Mouse (Mus musculus) spleen, adult 12 weeks (tissue): Measurements from ENCODE around the gene Camsap3.

ENCODE experiments used
- DNase-seq: peaks from one replicate; pipeline ENCODE4 v3.0.0; 2022; ENCODE audit warnings: low spot score

The Camsap3 gene

DNA sequence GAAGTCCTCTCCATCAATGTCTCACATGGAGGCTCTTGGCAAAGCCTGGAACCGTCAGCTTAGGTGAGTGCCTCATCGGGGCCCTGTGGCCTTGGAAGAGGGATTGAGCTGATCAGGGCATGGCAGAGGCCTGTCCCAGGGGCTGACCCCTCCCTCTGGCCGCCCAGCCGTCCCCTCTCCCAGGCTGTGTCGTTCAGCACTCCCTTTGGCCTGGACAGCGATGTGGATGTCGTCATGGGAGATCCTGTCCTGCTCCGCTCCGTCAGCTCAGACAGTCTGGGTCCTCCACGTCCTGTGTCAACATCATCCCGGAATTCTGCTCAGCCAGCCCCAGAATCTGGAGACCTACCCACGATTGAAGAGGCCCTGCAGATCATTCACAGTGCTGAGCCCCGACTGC lies 16.3 kb downstream of the Camsap3 start:
- no peak for DNase-seq

DNA sequence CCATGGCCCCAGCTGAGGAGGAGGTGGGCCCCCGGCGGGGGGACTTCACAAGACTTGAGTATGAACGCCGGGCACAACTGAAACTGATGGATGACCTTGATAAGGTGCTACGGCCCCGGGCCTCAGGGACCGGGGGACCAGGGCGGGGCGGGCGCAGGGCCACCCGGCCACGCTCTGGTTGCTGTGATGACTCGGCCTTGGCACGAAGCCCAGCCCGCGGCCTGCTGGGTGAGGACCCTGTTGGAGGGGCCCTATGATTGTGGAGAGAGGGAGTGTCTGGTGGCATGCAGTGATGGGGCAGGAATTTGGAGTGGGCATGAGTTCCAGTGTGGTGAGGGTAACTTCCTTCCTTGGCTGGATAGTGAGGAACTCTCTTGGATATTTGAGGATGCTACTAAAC lies 19.5 kb downstream of the Camsap3 start:
- no peak for DNase-seq

DNA sequence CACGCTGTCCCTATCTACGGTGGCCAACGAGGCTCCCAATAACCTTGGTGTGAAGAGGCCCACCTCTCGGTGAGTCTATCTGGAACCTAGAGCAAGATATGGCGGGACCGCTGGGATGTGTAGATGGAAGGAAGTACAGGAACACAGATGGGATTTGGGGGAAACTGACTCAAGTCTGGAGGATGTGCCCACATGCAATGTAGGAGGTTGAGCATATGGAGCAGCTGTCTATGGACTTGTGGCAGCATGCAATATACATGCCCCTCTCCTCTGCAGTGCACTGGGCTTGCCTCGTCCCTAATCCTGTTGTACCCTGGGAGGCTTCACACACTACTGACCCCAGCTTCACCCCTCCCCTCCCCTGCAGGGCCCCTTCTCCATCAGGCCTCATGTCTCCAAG lies 20.7 kb downstream of the Camsap3 start:
- no peak for DNase-seq

DNA sequence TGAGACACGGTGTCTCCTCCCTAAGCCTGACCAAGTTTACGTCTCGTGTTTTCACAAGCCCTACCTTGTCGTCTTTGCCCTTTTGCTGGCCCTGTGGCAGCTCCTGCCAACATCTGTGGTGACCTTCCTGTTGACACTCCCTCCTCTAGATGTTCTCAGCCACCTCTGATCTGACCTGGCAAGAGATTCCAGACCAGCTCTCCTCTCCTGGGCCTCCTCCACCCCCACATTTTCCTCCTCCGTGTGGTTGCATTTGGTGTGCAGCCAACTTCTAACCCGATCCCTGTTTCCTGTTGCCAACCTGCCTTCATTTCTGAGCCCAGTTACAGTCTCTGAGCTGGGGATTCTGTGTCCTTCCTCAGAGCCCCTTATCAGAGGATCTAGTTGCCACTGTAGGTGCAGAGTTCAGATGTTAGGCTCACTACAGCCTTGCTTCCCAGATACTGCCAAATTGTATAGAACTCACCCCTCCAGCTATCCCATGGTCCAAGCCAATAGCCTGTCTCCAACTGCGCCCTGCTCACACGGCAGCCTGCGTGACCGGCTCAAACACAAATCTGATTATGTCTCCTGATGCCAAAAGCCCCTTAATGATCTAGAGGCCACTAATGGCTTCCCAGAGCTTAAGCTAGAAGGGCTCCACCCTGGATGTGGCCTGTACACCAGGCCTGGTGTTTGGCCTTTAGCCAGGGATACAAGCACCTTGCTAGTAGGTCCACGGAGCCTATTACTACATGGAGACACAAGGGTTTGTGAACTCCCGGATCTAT lies 22.1 kb downstream of the Camsap3 start:
- no peak for DNase-seq

DNA sequence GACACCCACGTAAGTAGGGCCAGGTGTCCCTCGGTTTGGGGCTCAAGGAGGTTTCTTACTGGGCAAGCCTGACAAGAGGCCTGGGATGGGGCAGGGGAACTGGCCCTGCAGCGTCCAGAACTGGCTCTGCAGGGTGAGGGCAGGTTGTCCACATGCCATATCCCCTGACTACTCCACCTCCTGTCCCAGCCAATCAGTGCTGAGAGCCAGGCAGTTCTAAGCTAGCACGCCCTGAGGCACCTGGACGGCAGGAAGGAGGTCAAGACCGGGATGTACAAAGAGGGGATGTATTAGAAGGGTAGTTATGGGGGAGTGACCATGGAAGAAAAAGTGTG lies 22.7 kb downstream of the Camsap3 start:
- no peak for DNase-seq

DNA sequence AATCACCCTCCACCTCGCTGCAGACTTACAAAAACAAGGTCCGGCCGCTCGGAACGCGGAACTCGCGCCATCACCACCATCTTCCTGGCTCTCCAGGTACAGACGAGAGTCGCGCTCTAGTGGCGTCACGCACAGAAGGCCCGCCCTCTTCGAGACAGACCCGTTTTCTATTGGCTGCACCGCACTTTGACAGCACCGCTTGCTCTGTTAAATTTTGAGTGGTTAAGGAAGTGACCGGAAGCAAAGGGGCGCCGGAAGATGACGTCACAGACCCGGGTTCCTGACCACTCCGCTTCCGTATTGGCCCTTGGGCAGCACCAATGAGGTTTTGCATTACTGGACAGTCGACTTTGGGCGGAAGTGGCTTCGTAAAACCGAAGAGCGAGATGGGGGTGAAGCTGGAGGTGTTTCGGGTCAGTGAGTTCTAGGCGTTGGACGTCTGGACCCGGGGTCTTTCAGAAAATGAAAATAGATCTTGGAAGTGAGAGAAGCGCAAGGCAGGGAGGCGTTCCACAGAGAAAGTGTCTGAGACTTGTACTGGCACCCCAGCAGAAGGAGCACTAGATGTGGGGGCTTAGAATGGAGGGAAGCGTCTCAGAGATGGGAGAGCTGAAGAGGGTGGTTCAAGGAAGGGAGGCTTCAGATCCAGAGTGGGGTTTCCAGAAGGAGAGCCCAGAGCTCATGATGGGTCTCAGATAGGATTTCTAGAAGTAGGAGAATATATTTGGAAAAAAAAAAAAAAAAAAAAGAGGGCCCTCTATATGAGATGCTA lies 34.3 kb downstream of the Camsap3 start, which contains the start of the genes Xab2 and Pet100:
Gene Xab2 (minus strand): TSS at position 118 of the 772 bp plus-strand sequence.
Gene Pet100 (plus strand): TSS at position 350 of the 772 bp plus-strand sequence.
- DNase-seq, result peak; percentile 99

DNA sequence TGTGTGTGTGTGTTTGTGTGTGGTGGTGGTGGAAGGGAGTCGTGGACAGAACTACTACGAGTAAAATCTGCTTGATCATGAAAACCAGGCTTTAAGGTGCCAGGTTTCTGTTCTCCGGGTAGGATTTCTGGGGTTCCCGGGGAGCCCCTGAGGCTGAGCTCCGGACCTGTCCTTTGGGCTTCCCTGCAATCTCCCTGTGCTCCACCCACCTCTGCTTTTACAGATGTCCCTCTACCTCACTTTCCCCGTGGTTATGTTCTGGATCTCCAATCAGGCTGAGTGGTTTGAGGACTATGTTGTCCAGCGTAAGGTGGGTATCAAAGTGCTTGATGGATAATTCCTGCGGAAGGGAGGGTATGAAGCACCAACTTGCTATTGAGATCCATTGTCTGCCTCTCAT lies 35.0 kb downstream of the Camsap3 start:
- DNase-seq, result no peak

DNA sequence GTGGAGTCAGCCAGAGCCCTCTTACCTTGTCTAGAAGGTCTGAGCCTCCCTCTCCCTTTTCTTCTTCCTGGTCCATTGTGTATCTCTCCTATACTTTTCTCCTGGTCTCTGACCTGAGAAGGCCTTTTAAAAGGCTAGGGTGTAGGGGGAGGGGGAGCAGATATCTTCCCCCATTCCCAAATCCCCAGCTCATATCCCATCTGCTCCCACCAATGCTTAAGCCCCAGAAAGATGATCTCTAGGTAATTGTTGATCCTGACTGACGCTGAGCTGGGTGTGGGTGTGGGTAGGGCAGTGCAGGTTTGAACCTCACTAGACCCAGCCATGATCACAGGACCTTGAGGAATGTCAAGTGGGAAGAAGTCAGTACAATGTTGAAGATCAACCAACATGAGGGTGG lies 38.4 kb downstream of the Camsap3 start, which contains the start of gene Pcp2:
Gene Pcp2 (minus strand): TSS at position 101 of the 400 bp plus-strand sequence.
- no peak for DNase-seq

DNA sequence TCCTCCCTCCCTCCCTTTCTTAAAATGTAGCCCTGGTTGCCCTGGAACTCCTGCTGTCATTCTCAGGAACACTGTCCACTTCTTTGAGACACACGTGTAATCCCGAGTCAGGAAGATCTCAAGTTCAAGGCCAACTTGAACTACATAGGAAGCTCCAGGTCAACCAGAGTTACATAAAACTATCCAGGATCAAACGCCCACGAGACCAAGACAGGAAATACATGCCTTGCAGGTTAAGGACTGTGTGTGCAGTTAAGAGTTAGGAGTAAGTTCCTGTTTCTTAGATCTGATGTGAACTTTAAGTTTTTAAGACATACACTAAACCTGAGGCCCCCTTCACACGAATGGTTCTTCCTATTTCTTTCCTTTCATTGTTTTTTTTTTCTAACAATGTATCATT lies 39.9 kb downstream of the Camsap3 start:
- DNase-seq, result no peak

DNA sequence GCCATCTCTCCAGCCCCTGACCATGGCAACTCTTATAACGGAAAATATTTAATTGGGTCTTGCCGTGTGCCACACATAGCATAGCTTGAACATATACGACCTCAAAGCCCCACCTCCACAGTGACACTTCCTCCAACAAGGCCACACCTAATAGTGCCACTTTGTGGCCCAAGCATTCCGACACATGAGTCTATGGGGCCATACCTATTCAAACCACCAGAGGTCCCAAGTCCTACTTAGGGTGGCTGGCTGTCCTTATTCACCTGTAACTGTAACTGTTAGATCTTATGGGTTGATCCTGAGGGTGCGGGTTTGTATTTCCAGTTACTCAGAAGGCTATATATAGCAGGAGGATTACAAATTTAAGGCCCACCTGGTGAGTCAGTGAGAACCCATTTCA lies 40.9 kb downstream of the Camsap3 start:
- no peak for DNase-seq

DNA sequence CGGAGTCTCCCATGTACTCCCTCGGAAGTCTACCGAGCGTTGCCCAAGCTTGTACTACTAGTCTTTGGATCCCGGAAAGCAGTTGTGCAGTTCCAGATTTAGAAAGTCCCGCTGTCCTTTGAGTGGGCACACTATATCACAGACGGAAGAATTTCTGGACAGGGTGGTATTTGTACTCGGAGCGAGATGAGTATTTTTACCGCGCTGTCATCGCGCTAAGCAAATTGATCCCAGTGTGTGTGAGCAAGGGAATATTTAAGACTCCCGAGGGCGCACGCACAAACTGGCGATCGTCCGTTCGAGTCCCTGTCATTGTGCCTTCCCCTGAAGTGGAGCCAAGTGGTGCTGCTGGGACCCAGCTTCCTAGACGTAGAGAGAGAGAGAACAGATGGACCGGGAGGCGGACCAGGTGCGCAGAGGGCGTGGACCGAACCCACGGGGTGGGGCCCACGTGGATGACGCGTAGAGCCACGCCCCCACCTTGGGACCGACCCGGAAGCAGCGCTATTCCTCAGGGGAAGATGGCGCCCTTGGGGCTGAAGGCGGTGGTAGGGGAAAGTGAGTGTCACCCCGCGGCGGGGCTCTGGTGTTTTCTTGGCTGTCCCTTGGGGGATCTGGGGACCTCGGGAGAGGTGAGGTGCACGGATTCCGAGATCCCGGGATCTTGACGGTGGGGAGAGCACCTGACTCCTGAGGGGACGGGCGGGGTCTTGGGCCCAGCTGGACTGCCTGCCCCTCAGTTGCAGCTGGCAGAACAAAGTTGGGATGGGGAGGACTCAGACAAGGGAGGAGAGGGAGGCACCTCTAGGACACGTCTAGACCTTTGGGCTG lies 43.8 kb downstream of the Camsap3 start, which contains the start of gene Stxbp2:
Gene Stxbp2 (plus strand): TSS at position 309 of the 831 bp plus-strand sequence.
- DNase-seq, result peak; percentile 80

DNA sequence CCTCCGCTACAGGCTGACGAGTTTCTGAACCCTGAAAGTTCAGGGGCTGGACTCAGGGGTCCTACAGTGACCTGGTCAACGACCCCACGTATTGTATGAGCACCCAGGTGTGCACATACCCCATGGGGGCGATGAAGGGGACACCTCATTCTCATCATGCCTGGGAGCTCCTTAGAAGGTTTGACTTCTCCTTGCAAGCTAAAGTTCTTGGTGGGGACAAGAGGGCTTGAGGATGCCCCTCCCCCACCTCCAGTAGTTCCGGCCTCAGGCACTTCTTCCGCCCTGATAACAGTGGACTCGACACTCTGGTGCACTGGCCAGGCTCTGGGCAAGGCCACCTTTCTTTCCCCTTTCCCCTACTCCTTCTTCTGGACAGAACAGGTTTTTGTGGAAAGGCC lies 44.4 kb downstream of the Camsap3 start:
- DNase-seq, result peak; percentile 14

DNA sequence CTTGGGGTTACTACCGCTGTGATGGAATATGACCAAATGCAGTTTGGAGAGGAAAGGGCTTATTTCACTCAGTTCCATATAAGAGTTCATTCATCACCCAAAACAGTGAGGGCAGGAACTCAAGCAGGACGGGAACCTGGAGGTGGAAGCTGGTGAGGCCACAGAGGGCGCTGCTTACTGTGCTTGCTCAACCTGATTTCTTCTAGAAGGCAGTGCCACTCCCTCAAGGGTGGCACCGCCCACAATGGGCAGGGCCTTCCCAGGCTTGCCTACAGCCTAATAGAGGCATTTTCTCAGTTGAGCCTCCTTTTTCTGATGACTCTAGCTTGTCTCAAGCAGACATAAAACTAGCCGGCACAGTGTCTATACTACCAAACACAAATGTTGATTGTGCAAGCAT lies 58.7 kb downstream of the Camsap3 start:
- DNase-seq, result peak; percentile 54

DNA sequence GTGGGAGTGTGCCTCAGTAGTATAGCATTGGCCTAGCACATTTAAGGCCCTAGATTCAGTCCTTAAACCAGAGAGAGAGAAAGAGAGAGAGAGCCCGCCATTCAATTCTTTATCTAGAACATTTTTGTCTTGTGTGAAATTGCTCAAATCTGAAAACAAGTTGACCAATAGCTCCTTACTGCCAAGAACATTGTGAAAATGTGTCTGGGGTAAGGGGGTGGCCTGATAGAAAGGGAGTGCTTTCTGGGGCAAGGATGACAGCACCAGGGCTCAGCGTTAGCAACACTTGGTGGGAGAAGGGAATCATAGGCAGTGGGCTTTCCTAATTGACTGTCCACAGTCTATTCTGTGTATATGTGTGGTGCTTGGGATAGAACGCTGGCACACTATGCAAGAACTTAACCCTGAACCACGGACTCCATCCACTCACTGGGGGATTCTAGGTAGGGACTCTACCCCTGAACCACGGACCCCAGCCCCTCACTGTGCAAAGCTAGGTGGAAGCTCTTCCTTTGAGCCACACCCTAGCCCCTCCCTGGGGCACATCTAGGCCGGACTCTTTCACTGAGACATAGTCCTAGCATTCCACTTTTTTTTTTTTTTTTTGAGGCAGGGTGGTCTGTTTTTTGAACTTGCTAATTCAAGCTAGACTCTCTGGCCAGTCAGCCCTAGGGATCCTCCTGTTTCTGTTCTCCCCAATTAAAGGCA lies 59.9 kb downstream of the Camsap3 start:
- DNase-seq, result no peak

DNA sequence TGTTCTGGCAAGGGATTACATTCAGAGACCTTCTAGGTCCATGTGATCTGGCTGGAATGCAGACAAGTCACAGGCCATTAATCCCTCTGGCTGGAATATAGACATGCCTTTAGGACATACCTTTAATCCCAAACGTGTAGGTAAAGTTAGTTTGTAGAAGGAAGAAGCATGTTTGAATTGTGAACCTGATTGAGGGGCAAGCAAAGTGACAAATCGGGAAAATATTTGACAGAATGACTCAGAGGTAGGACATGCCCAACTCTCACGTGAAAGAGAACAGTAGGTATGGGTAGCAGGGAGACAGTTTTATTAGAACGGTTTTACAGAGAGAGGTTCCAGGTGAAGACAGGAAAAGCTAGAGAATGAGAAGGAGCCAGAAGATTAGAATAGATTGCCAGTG lies 60.5 kb downstream of the Camsap3 start:
- no peak for DNase-seq

DNA sequence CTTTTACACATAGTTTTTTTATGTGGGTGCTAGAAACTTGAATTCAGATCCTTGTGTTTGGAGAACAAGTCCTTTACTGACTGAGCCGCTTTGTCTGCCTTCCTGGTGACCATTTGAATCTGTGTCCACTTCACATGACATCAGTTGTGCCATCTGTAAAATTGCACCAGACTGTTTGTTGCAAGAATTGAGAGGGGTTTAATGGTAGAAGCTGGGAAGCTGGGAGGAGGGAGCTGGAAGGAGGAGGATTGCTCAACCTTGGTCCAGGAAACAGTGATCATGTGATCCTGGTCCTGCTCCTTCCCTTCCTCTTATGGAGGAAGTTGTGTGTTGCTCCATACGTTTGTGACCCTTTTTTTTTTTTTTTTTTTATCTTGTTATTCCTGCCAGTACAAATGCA lies 61.2 kb downstream of the Camsap3 start:
- no peak for DNase-seq

DNA sequence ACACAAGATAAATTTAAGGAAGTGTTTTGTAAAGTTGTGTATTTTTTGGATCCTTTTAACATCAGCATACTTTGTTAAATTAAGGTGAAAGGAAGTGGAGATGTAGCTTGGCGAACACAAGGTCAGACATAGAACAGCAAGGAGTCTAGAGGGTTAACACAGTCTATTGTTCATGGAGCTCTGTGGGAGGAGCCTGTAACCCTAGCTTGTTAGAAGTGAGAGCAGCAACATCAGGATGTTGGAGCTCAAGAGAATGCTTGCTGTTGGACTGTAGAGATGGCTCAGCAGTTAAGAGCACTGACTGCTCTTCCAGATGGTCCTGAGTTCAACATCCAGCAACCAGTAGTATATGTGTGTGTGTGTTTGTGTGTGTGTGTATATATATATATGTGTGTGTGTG lies 61.9 kb downstream of the Camsap3 start:
- DNase-seq, result no peak

DNA sequence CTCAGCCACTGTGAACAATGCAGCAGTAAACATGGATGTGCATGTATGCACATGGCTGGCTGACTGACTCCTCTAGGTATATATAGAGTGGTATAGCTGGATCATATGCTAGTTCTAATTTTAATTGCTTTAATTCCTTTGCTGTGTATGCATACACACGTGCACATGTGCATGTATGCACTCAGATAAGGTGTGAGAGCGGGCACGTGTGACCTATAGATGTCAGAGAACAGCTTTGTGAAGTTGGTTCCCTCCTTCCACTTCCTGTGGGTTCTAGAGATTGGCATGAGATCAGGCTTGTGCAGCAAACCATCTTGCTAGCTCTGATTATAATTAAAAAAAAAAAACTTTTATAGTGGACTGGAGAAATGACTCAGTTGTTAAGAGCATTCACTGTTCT lies 65.8 kb downstream of the Camsap3 start:
- DNase-seq, result no peak

DNA sequence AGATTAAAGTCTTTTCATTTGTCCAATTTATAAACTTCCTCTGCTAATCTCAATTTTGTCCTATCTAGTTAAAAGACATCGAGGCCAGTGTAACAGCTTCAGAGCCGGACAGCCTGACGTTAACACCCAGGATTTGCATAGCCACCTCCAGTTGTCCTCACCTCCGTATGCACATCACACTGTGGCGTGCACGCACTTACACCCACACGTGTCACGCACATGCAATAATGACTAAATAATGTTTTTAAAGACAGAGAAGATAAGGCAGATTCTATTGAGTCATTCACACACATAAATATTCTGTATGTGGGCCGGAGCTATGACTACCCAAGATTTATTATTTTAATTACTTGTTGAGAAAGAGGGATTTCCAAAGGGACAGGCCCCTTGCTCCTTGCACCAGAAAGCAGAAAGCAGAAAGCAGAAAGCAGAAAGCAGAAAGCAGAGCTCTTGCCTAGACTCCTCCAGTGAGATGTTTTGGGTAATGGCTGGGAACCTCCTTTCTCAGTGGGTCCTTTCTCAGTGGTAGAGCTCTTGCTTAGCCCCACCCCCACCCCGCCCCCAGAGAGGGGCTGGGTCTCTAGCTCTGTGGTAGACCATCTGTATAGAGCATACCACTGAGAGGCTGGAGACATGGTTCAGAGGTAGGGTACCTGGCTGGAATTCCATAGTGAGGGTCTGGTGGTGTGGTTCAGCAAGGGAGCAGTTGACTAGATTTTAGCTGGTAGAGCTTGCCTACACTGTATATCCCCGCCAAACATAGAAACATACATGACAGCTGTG lies 67.8 kb downstream of the Camsap3 start:
- no peak for DNase-seq

DNA sequence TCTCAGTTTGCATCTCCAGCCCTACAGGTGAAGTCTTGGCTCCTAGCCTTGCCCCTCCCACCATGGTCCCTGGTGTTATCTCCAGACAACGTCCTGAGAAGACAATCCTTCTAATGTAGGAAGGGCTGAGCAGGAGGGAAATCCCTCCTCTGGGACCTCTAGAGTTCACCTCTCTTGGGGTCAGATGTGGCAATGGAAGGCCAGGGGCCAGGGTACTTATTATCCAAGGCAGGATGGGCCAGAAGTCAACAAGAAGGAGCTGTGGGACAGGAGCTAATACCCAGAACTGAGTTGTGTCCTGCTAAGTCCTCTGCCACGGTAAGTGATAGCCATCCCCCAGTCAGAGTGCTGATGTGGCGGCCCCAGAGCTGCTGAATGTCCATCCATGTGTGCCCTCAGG lies 68.4 kb downstream of the Camsap3 start, which contains the start of gene Retn:
Gene Retn (plus strand): TSS at position 245 of the 400 bp plus-strand sequence.
- no peak for DNase-seq
